Mouse (Mus musculus): ENCODE data around the gene Tmsb4x.

Gene Tmsb4x

GRCm38 (mm10) chrX:167183535-167183934, 25.6 kb downstream of the Tmsb4x start:
- in situ Hi-C loops (cut with MboI, MseI): no loop called here

- in situ Hi-C loops (cut with MboI, MseI): no loop called here
Observed at GRCm38 (mm10) chrX:167182411-167182810, 26.7 kb downstream of the Tmsb4x start.

- in situ Hi-C loops (cut with MboI, MseI): no loop called here
Observed at GRCm38 (mm10) chrX:167179961-167180642, 29.0 kb downstream of the Tmsb4x start.

GRCm38 (mm10) chrX:167179549-167179948, 29.6 kb downstream of the Tmsb4x start:
- in situ Hi-C loops (cut with MboI, MseI): no loop called here

GRCm38 (mm10) chrX:167175319-167175718, 33.8 kb downstream of the Tmsb4x start:
- in situ Hi-C loops (cut with MboI, MseI): no loop called here

- in situ Hi-C loops (cut with MboI, MseI): no loop called here
Observed at GRCm38 (mm10) chrX:167174311-167174710, 34.8 kb downstream of the Tmsb4x start.

- in situ Hi-C loops (cut with MboI, MseI): no loop called here
Observed at GRCm38 (mm10) chrX:167172256-167172655, 36.9 kb downstream of the Tmsb4x start.

GRCm38 (mm10) chrX:167171281-167171680, 37.8 kb downstream of the Tmsb4x start:
- in situ Hi-C loops (cut with MboI, MseI): no loop called here

- in situ Hi-C loops (cut with MboI, MseI): no loop called here
Observed at GRCm38 (mm10) chrX:167167282-167167681, 41.8 kb downstream of the Tmsb4x start.

GRCm38 (mm10) chrX:167166051-167166450, 43.1 kb downstream of the Tmsb4x start:
- in situ Hi-C loops (cut with MboI, MseI): no loop called here

GRCm38 (mm10) chrX:167157691-167158090, 51.4 kb downstream of the Tmsb4x start:
- in situ Hi-C loops (cut with MboI, MseI): no loop called here
